Mouse (Mus musculus): ENCODE data around the gene Abhd2. TPM values are rescaled to one million over a fixed set of nuclear protein-coding genes. Genes with fewer than 3 reads are reported as not detected.

The Abhd2 gene
- polyA plus RNA-seq, 1 experiment from 2014 or later: 24.9 TPM

DNA sequence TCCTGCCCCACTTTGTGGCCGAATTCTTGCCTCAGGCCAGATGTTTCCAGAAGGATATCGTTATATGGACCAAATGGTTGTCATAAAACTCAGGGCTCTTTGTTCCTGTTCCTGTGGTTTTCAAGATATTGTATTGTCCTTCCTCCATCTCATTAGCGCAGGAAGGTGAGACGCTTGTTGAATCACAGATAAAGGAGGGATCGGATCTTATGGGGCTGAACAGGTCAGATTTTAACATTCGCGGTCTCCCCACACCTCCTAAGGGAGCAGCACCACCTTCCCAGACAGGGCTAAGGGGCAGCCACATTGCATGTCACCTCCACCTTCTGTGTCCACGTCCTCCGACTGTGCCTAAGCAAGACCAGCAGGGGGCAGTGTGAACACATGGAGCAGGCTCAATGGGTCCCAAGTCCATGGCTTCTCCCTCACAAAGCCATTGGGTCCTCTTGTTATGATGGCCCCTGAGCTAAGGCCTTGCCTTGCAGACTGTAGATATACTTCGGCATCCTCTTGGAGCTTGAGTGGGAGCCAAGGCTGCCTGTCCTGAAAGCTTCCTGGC lies 98.4 kb downstream of the Abhd2 start:
- no peaks in the 10 kb centered on the region for H3K27me3 ChIP-seq (ENCODE audit: control insufficient read depth, insufficient read depth, low read depth, low read length)
- H3K4me3 ChIP-seq (ENCODE audit: low read length): no peak overlapping the region
- H3K4me1 ChIP-seq (replicated peaks; ENCODE audit: control insufficient read depth, insufficient read depth, low read length): no peaks in the 10 kb centered on the region
- 35% methylated on average over 10 of the region's 10 CpGs for WGBS
- H3K27ac ChIP-seq (ENCODE audit: low read length): no peak overlapping the region
- peak; percentile 74 for ATAC-seq (ENCODE audit: low read depth)
- H3K9ac ChIP-seq (ENCODE audit: low read length): no peak overlapping the region
- no peaks in the 10 kb centered on the region for H3K36me3 ChIP-seq (ENCODE audit: control insufficient read depth, insufficient read depth, low read length)
- H3K9me3 ChIP-seq (ENCODE audit: control insufficient read depth, low read length): no peaks in the 10 kb centered on the region
- no peak overlapping the region for H3K4me2 ChIP-seq (ENCODE audit: low read depth, low read length)

GRCm38 (mm10) chr7:79374017-79374416 lies 101.0 kb downstream of the Abhd2 start:
- Histone ChIP-seq H3K4me1 (replicated peaks; ENCODE audit: control insufficient read depth, insufficient read depth, low read length) (no peaks in the 10 kb centered on the region), H3K4me2 (ENCODE audit: low read depth, low read length) (no peak overlapping the region), H3K27ac (ENCODE audit: low read length) (no peak overlapping the region), H3K9ac (ENCODE audit: low read length) (no peak overlapping the region), H3K4me3 (ENCODE audit: low read length) (no peak overlapping the region), H3K36me3 (ENCODE audit: control insufficient read depth, insufficient read depth, low read length) (no peaks in the 10 kb centered on the region), H3K27me3 (ENCODE audit: control insufficient read depth, insufficient read depth, low read depth, low read length) (no peaks in the 10 kb centered on the region), H3K9me3 (ENCODE audit: control insufficient read depth, low read length) (no peaks in the 10 kb centered on the region)
- ATAC-seq (ENCODE audit: low read depth): no peak

DNA sequence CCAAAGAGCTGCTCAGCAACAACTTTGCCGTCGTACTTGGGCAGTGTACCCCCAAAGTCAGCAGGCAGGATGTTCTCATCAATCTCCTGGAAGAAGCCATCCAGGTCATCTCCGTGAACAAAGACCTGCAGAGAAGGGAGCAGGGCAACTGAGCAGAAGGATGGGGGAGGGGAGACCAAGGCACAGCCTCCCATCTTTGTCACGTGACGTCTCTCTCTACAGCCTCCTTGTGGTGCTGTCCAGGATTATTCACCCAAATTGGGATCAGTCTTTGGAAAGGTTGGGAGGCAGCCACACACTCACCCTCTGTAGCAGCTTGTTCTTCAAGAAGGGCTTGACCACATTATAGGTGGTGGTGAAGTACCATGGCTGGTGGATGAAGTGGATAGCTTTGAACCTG lies 102.6 kb downstream of the Abhd2 start:
- Histone ChIP-seq H3K27me3 (ENCODE audit: control insufficient read depth, insufficient read depth, low read depth, low read length) (no peaks in the 10 kb centered on the region), H3K36me3 (ENCODE audit: control insufficient read depth, insufficient read depth, low read length) (no peaks in the 10 kb centered on the region), H3K4me1 (replicated peaks; ENCODE audit: control insufficient read depth, insufficient read depth, low read length) (no peaks in the 10 kb centered on the region), H3K9ac (ENCODE audit: low read length) (no peak overlapping the region), H3K4me2 (ENCODE audit: low read depth, low read length) (no peak overlapping the region), H3K9me3 (ENCODE audit: control insufficient read depth, low read length) (no peaks in the 10 kb centered on the region), H3K27ac (ENCODE audit: low read length) (no peak overlapping the region), H3K4me3 (ENCODE audit: low read length) (no peak overlapping the region)
- WGBS: 61% methylated on average over 5 of the region's 5 CpGs
- ATAC-seq (ENCODE audit: low read depth): no peak

DNA sequence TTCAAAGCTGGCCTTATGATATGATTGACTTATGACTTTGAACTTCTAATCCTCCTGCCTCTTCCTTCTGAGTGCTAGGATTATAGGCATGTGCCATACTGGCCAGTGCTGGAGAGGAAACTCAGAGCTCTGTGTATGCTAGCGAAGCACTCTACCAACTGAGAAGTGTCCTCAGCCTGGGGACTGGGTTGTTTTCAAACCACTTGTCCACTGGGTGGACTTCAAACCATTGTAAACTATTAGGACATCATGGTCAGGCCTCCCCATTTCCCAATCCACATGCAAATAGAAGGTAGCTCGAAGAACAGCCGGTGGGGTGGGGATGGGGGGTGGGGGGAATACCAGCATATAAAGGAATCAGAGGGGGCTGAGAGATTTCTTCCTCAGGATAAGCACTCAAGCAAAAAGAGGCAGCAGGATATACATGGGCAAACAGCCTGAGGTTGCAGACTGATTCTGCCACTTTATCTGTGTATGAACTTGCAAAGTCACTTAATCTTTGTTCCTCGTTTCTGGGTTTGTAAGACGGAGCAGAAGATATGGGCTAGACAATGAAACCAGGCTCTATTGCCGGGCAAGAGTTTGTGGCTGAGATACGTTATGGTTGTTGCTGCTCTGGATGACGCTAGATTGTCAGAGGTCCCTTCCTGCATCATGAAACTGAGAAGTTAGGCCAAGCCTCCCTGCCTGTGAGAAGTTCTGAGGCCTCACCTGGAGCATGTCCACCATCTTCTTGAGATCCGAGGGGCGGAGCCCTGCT lies 103.7 kb downstream of the Abhd2 start:
- H3K36me3 ChIP-seq (ENCODE audit: control insufficient read depth, insufficient read depth, low read length): no peaks in the 10 kb centered on the region
- 75% methylated on average over 10 of the region's 10 CpGs for WGBS
- no peaks in the 10 kb centered on the region for H3K4me1 ChIP-seq (replicated peaks; ENCODE audit: control insufficient read depth, insufficient read depth, low read length)
- no peaks in the 10 kb centered on the region for H3K27me3 ChIP-seq (ENCODE audit: control insufficient read depth, insufficient read depth, low read depth, low read length)
- H3K4me3 ChIP-seq (ENCODE audit: low read length): no peak overlapping the region
- H3K27ac ChIP-seq (ENCODE audit: low read length): no peak overlapping the region
- no peak overlapping the region for H3K4me2 ChIP-seq (ENCODE audit: low read depth, low read length)
- H3K9ac ChIP-seq (ENCODE audit: low read length): no peak overlapping the region
- no peaks in the 10 kb centered on the region for H3K9me3 ChIP-seq (ENCODE audit: control insufficient read depth, low read length)
- ATAC-seq (ENCODE audit: low read depth): no peak

GRCm38 (mm10) chr7:79386422-79387133 lies 113.6 kb downstream of the Abhd2 start, which contains the start of gene Rlbp1:
Gene Rlbp1 (minus strand): TSS chr7:79387048.
- H3K27me3 ChIP-seq (ENCODE audit: control insufficient read depth, insufficient read depth, low read depth, low read length): no peaks in the 10 kb centered on the region
- H3K27ac ChIP-seq (ENCODE audit: low read length): no peak within 1 kb of the TSS
- H3K4me2 ChIP-seq (ENCODE audit: low read depth, low read length): no peak within 1 kb of the TSS
- no peak within 1 kb of the TSS for H3K4me3 ChIP-seq (ENCODE audit: low read length)
- whole genome bisulfite sequencing: 66% methylated on average over 16 of the region's 16 CpGs
- H3K4me1 ChIP-seq (replicated peaks; ENCODE audit: control insufficient read depth, insufficient read depth, low read length): peaks cover 3% of the 10 kb centered on the region; the same call in 1 of the 2 replicates
- ATAC-seq (ENCODE audit: low read depth): no peak
- no peaks in the 10 kb centered on the region for H3K9me3 ChIP-seq (ENCODE audit: control insufficient read depth, low read length)
- H3K36me3 ChIP-seq (ENCODE audit: control insufficient read depth, insufficient read depth, low read length): no peaks in the 10 kb centered on the region
- no peak within 1 kb of the TSS for H3K9ac ChIP-seq (ENCODE audit: low read length)

- WGBS: 70% methylated on average over 8 of the region's 8 CpGs
- no peak for ATAC-seq (ENCODE audit: low read depth)
These were observed 114.1 kb downstream of the Abhd2 start for GRCm38 (mm10) chr7:79387140-79387539.

GRCm38 (mm10) chr7:79387991-79388390 lies 115.0 kb downstream of the Abhd2 start:
- Histone ChIP-seq H3K4me3 (ENCODE audit: low read length) (no peak overlapping the region), H3K4me1 (replicated peaks; ENCODE audit: control insufficient read depth, insufficient read depth, low read length) (peaks cover 7% of the 10 kb centered on the region), H3K9me3 (ENCODE audit: control insufficient read depth, low read length) (no peaks in the 10 kb centered on the region), H3K9ac (ENCODE audit: low read length) (no peak overlapping the region), H3K4me2 (ENCODE audit: low read depth, low read length) (no peak overlapping the region), H3K27ac (ENCODE audit: low read length) (no peak overlapping the region), H3K27me3 (ENCODE audit: control insufficient read depth, insufficient read depth, low read depth, low read length) (no peaks in the 10 kb centered on the region), H3K36me3 (ENCODE audit: control insufficient read depth, insufficient read depth, low read length) (no peaks in the 10 kb centered on the region)
- no peak for ATAC-seq (ENCODE audit: low read depth)
- 36% methylated on average over 7 of the region's 7 CpGs for WGBS

More at GRCm38 (mm10) chr7:79387140-79387539, 114.1 kb downstream of the Abhd2 start:
- no peak overlapping the region for H3K9ac ChIP-seq (ENCODE audit: low read length)
- H3K27ac ChIP-seq (ENCODE audit: low read length): no peak overlapping the region
- no peaks in the 10 kb centered on the region for H3K27me3 ChIP-seq (ENCODE audit: control insufficient read depth, insufficient read depth, low read depth, low read length)
- H3K9me3 ChIP-seq (ENCODE audit: control insufficient read depth, low read length): no peaks in the 10 kb centered on the region
- H3K4me1 ChIP-seq (replicated peaks; ENCODE audit: control insufficient read depth, insufficient read depth, low read length): peaks cover 3% of the 10 kb centered on the region; the same call in 1 of the 2 replicates
- no peaks in the 10 kb centered on the region for H3K36me3 ChIP-seq (ENCODE audit: control insufficient read depth, insufficient read depth, low read length)
- H3K4me2 ChIP-seq (ENCODE audit: low read depth, low read length): no peak overlapping the region
- no peak overlapping the region for H3K4me3 ChIP-seq (ENCODE audit: low read length)

DNA sequence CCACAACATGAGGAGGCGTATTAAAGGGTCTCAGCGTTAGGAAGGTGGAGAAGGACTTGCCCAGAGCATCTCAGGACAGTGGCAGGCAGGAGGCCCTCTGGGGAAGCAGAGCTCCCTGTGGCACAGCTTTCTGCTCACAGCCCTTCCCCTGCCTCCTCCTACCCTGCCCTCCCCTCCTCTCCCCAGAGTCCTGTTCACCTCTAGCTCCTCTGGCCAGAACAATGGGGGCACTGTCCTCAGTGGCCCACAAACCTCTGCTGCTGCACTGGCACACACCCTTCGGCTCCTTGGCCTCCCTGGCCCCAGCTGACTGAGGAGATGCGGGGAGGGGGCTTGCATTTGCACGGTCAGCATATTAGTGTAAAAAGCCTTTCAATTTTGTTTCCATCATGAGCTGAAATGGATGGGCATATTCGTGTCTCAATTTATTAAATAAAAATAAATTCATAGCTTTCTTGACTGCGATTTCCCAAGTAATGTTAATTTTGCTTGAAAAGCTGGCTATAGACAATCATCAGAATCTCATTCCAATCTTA lies 115.7 kb downstream of the Abhd2 start:
- WGBS: 60% methylated on average over 7 of the region's 7 CpGs
- no peak overlapping the region for H3K9ac ChIP-seq (ENCODE audit: low read length)
- H3K4me3 ChIP-seq (ENCODE audit: low read length): no peak overlapping the region
- no peaks in the 10 kb centered on the region for H3K36me3 ChIP-seq (ENCODE audit: control insufficient read depth, insufficient read depth, low read length)
- no peaks in the 10 kb centered on the region for H3K9me3 ChIP-seq (ENCODE audit: control insufficient read depth, low read length)
- no peak for ATAC-seq (ENCODE audit: low read depth)
- no peaks in the 10 kb centered on the region for H3K27me3 ChIP-seq (ENCODE audit: control insufficient read depth, insufficient read depth, low read depth, low read length)
- H3K4me2 ChIP-seq (ENCODE audit: low read depth, low read length): no peak overlapping the region
- peaks cover 9% of the 10 kb centered on the region for H3K4me1 ChIP-seq (replicated peaks; ENCODE audit: control insufficient read depth, insufficient read depth, low read length)
- no peak overlapping the region for H3K27ac ChIP-seq (ENCODE audit: low read length)

DNA sequence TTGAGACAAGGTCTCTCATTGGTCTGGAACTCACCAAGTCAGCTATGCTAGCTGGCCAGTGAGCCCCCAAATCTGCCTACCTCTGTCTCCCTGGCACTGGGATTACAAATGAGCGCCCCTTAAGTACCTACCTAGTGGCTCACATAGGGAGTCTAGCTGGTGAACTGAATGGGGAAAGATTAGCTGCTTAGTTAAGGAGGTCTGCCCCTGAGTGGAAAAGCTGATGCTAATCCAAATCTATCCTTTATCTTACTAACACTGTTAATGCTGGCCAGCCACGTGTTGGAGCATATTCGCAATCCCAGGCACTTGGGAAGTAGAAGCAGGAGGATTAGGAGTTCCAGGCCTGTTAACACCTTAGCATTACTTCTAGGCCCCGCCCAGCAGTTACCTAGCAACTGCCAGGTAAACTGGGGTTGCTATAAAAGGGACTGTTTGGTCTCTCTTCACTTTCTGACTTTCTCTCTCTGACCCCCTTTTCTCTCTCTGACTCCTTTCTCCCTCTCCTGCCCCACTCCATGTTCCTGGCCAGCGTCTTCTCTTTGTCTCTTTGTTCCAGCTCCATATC lies 117.2 kb downstream of the Abhd2 start:
- Histone ChIP-seq H3K4me1 (replicated peaks; ENCODE audit: control insufficient read depth, insufficient read depth, low read length) (peaks cover 9% of the 10 kb centered on the region), H3K36me3 (ENCODE audit: control insufficient read depth, insufficient read depth, low read length) (no peaks in the 10 kb centered on the region), H3K27me3 (ENCODE audit: control insufficient read depth, insufficient read depth, low read depth, low read length) (no peaks in the 10 kb centered on the region), H3K4me2 (ENCODE audit: low read depth, low read length) (no peak overlapping the region), H3K9me3 (ENCODE audit: control insufficient read depth, low read length) (no peaks in the 10 kb centered on the region), H3K4me3 (ENCODE audit: low read length) (no peak overlapping the region), H3K27ac (ENCODE audit: low read length) (no peak overlapping the region), H3K9ac (ENCODE audit: low read length) (no peak overlapping the region)
- no peak for ATAC-seq (ENCODE audit: low read depth)
- 52% methylated on average over 5 of the region's 5 CpGs for WGBS
